ENCODE assay signal across 8 mouse cellular contexts in genomic region chr16:18406293-18406692, GRCm38 (mm10). TPM values are rescaled to one million over a fixed set of nuclear protein-coding genes. Genes with fewer than 3 reads are reported as not detected.
DNase-seq lines count a peak whose midpoint lies in the region; ATAC-seq lines count a peak whose summit lies in the region.

No protein-coding gene starts in this region.

- H3K9ac ChIP-seq in neural tube, embryonic 11.5 days (ENCODE audit: low read length) = no peak overlapping the region
- H3K9ac ChIP-seq in hindbrain, embryonic 14.5 days = no peak overlapping the region
- no peak overlapping the region for H3K9ac ChIP-seq in midbrain, embryonic 14.5 days (replicated peaks; ENCODE audit: low read length)

- ATAC-seq in neural tube, embryonic 11.5 days (ENCODE audit: insufficient read depth, low FRiP score, low TSS enrichment) = peak; percentile 45
- peak; percentile 19; the same call in 1 of the 2 replicates for ATAC-seq in hindbrain, embryonic 14.5 days (ENCODE audit: low FRiP score)
- peak; percentile 44; the same call in 1 of the 2 replicates for ATAC-seq in midbrain, embryonic 14.5 days (ENCODE audit: low FRiP score, low TSS enrichment)

- H3K27me3 ChIP-seq in neural tube, embryonic 11.5 days (ENCODE audit: control insufficient read depth, insufficient read depth, low read length) = no peaks in the 10 kb centered on the region
- H3K27me3 ChIP-seq in hindbrain, embryonic 14.5 days (ENCODE audit: control insufficient read depth, insufficient read depth, low read length) = no peaks in the 10 kb centered on the region
- H3K27me3 ChIP-seq in midbrain, embryonic 14.5 days (ENCODE audit: control insufficient read depth, insufficient read depth, low read length) = no peaks in the 10 kb centered on the region

- H3K27ac ChIP-seq in neural tube, embryonic 11.5 days (ENCODE audit: low read depth, low read length) = no peak overlapping the region
- H3K27ac ChIP-seq in hindbrain, embryonic 14.5 days = no peak overlapping the region
- H3K27ac ChIP-seq in midbrain, embryonic 14.5 days (replicated peaks; ENCODE audit: low read depth, low read length) = peak overlapping the region; percentile 26; the same call in 1 of the 2 replicates

- H3K36me3 ChIP-seq in neural tube, embryonic 11.5 days (ENCODE audit: control insufficient read depth, insufficient read depth, low read length) = peaks cover 36% of the 10 kb centered on the region
- H3K36me3 ChIP-seq in hindbrain, embryonic 14.5 days (replicated peaks; ENCODE audit: control insufficient read depth, insufficient read depth) = peaks cover 86% of the 10 kb centered on the region
- peaks cover 90% of the 10 kb centered on the region for H3K36me3 ChIP-seq in midbrain, embryonic 14.5 days (ENCODE audit: control insufficient read depth, insufficient read depth, low read length)

- no peaks in the 10 kb centered on the region for H3K9me3 ChIP-seq in neural tube, embryonic 11.5 days (ENCODE audit: control insufficient read depth, low read length)
- H3K9me3 ChIP-seq in hindbrain, embryonic 14.5 days (ENCODE audit: control insufficient read depth, low read length) = no peaks in the 10 kb centered on the region
- H3K9me3 ChIP-seq in midbrain, embryonic 14.5 days (ENCODE audit: control insufficient read depth, low read length) = no peaks in the 10 kb centered on the region

- H3K4me1 ChIP-seq in neural tube, embryonic 11.5 days (ENCODE audit: control insufficient read depth, insufficient read depth, low read length) = peaks cover 4% of the 10 kb centered on the region
- H3K4me1 ChIP-seq in hindbrain, embryonic 14.5 days (replicated peaks; ENCODE audit: control insufficient read depth, insufficient read depth, low read length) = peaks cover 17% of the 10 kb centered on the region
- peaks cover 13% of the 10 kb centered on the region for H3K4me1 ChIP-seq in midbrain, embryonic 14.5 days (ENCODE audit: control insufficient read depth, insufficient read depth, low read length)

- WGBS in neural tube, embryonic 11.5 days = 20% methylated on average over 2 of the region's 2 CpGs
- WGBS in hindbrain, embryonic 14.5 days = 8% methylated on average over 2 of the region's 2 CpGs
- 14% methylated on average over 2 of the region's 2 CpGs for WGBS in midbrain, embryonic 14.5 days

- DNase-seq in neural tube, embryonic 11.5 days (ENCODE audit: low spot score) = peak; percentile 57
- DNase-seq in neural tube, embryonic 10.5 days (ENCODE audit: extremely low spot score, low spot score) = no peak
- DNase-seq in NIH3T3 (ENCODE audit: low read depth) = peak; percentile 84
- peak; percentile 68 for DNase-seq in fibroblast of lung, adult 2 months (ENCODE audit: low read depth)
- no peak for DNase-seq in hindbrain, embryonic 14.5 days (ENCODE audit: low spot score)
- DNase-seq in liver = peak; percentile 69
- peak; percentile 74 for DNase-seq in midbrain, embryonic 14.5 days
- DNase-seq in yolk sac, embryonic 10.5 days (ENCODE audit: low spot score) = peak; percentile 49

- H3K4me2 ChIP-seq in neural tube, embryonic 11.5 days (ENCODE audit: low read depth) = no peak overlapping the region
- H3K4me2 ChIP-seq in hindbrain, embryonic 14.5 days (replicated peaks) = no peak overlapping the region
- no peak overlapping the region for H3K4me2 ChIP-seq in midbrain, embryonic 14.5 days (ENCODE audit: low read length)

- no peak overlapping the region for H3K4me3 ChIP-seq in neural tube, embryonic 11.5 days (ENCODE audit: low read depth, low read length)
- H3K4me3 ChIP-seq in hindbrain, embryonic 14.5 days (replicated peaks; ENCODE audit: low read length) = no peak overlapping the region
- no peak overlapping the region for H3K4me3 ChIP-seq in midbrain, embryonic 14.5 days (replicated peaks; ENCODE audit: low read depth, low read length)

RNA-seq across cellular contexts. Expression of gene Txnrd2, which starts 19.9 kb away (rescaled TPM):
- polyA plus RNA-seq in neural tube, embryonic 11.5 days (2014; fragmentation: Nextera tagmentation; extraction: Ambion mirVana) = 20.4 TPM in 2 replicates
- 26.0 and 28.2 TPM in 2 replicates for polyA plus RNA-seq in hindbrain, embryonic 14.5 days (2014; fragmentation: Nextera tagmentation; extraction: Ambion mirVana)
- 24.9 and 28.7 TPM in 2 replicates for polyA plus RNA-seq in midbrain, embryonic 14.5 days (2014; fragmentation: Nextera tagmentation; extraction: Ambion mirVana)

RNA-seq across cellular contexts. Expression of gene Comt, which starts 20.4 kb away (rescaled TPM):
- polyA plus RNA-seq in neural tube, embryonic 11.5 days (2014; fragmentation: Nextera tagmentation; extraction: Ambion mirVana) = 60.8 and 64.0 TPM in 2 replicates
- polyA plus RNA-seq in hindbrain, embryonic 14.5 days (2014; fragmentation: Nextera tagmentation; extraction: Ambion mirVana) = 91.6 and 99.4 TPM in 2 replicates
- 79.9 and 81.3 TPM in 2 replicates for polyA plus RNA-seq in midbrain, embryonic 14.5 days (2014; fragmentation: Nextera tagmentation; extraction: Ambion mirVana)

RNA-seq across cellular contexts. Expression of gene Arvcf, which starts 58.3 kb away (rescaled TPM):
- 81.6 and 82.2 TPM in 2 replicates for polyA plus RNA-seq in neural tube, embryonic 11.5 days (2014; fragmentation: Nextera tagmentation; extraction: Ambion mirVana)
- polyA plus RNA-seq in hindbrain, embryonic 14.5 days (2014; fragmentation: Nextera tagmentation; extraction: Ambion mirVana) = 53.2 and 64.6 TPM in 2 replicates
- polyA plus RNA-seq in midbrain, embryonic 14.5 days (2014; fragmentation: Nextera tagmentation; extraction: Ambion mirVana) = 70.2 and 70.4 TPM in 2 replicates

RNA-seq across cellular contexts. Expression of gene Tango2, which starts 58.4 kb away (rescaled TPM):
- 43.4 and 49.8 TPM in 2 replicates for polyA plus RNA-seq in neural tube, embryonic 11.5 days (2014; fragmentation: Nextera tagmentation; extraction: Ambion mirVana)
- polyA plus RNA-seq in hindbrain, embryonic 14.5 days (2014; fragmentation: Nextera tagmentation; extraction: Ambion mirVana) = 94.5 and 97.9 TPM in 2 replicates
- 70.0 TPM in 2 replicates for polyA plus RNA-seq in midbrain, embryonic 14.5 days (2014; fragmentation: Nextera tagmentation; extraction: Ambion mirVana)

Comparison
In these comparisons a context has a peak if more than half of its experiments do, and no peak if none do; other contexts are left out.
1. DNase-seq: peak in neural tube, embryonic 11.5 days (single experiment), NIH3T3 (single experiment), fibroblast of lung, adult 2 months (single experiment), liver (single experiment), midbrain, embryonic 14.5 days (single experiment) and yolk sac, embryonic 10.5 days (single experiment); none in neural tube, embryonic 10.5 days (single experiment) and hindbrain, embryonic 14.5 days (single experiment).
2. Peak in every context shown above with its lines, with median percentiles within 50 percentile points of each other: ATAC-seq.